Mouse (Mus musculus): ENCODE results near the gene Nomo1.

Gene Nomo1

DNA sequence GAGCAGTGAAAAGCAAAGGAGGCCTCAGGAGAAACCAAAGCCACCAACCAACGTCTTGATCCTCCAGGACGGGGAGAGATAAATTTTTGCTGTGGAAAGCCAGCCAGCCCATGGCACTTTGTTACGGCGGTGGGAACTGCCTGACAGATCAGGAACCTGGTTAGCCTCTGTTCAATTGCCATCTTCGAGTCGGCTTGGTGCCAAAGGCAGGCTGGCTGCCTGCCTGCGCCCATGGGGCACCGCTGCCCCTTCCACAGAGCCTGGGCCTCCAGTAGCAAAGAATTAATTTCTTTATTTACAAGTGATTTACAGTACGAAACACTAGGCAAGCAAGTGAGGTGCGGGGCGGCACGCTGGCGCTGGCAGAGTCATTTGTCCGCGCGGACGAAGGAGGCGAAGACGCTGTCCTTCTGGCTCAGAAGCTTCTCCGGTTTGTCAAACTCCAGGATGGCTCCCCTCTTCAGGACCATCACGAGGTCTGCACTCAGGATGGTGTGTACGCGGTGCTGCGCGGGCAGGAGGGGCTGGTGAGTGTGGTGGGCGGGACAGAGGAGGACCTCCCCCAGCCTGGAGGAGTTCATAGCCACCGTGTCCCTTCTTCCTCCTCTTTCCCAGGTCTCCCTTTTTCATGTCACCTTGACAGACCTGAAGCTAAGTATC lies 70.9 kb downstream of the Nomo1 start:
- no peak for DNase-seq

DNA sequence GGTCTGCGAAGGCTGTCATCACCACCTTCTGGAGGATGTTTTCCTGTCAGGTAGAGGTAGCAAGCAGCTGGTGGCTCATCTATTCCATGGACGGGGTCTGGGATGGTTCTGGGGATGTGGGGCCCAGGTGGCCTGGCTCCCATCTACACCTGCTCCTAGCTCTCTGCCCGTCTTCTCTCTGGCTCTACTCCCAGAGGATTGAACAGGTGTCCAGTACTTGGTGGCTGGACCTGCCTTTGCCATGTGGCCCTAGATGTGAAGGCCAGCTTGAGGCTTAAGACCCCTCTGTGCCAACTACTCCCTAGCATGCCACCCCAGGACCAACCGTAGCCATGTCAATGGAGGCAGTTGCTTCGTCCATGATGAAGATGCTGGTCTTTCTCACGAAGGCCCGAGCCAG lies 72.0 kb downstream of the Nomo1 start:
- DNase-seq: no peak

DNA sequence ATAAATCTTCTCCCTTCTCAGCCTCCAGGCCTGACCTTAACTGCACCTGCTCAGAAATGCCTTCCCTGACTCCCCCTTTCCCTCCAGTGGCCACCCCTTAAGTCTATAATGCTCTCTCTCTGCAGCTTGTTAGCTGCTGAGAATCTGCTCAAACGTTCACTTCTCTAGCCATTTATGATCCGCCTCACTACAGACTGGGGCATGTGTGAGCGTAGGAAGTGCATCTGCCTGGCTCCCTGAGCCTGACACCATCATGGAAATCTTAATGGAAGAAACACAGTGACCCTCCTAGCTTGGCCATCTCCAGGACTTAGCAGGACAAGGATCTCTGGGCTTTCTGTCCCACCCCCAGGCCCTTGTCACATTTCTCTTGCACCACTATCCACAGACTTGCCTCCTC lies 76.6 kb downstream of the Nomo1 start:
- DNase-seq: no peak

DNA sequence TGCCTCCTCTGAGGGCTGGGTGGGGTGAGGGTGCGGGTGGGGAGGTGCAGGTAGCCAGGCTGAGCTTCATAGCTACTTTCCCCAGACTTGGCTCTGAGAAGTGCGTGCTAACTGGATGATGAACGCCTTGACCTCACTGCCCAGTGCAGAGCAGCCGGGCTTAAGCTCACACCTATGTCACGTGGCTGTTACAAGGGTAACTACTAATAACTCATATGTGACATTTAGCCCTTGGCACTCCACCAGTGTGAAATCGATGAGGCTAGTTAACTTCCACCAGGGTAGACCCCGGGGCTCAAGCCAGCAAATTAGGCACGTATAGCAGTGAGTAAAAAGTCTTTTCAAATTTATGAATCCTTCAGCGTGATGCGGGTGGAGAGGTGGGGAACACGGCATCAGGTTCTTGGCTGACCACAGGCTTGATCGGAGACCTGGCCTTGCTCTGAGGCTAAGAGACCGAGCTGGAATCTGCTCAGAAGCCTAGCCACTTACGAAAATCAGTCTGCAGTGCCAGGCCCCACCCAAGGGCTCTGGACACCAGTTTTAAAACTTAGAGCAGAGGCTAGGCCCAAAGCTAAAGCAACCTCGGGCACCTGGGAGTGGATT lies 77.8 kb downstream of the Nomo1 start:
- no peak for DNase-seq

DNA sequence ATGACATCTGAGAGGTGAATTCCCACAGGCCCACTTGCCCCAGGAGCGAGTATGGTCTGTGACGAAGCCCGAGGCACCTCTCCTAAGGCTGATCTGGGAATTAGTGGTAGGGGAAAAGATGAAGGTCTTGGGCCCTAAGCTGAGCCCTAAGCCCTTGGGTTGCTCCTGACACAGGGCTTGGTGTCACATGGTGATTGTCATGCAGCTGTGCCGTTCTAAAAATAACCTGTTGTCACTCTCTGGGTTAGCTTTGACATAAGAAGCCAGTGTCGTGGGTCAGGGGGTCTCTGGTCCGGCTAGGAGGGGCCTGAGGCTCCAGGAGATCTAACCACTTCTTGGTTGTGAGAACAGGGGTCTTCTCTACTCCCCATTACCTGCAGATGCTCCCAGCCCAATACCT lies 78.4 kb downstream of the Nomo1 start:
- no peak for DNase-seq

DNA sequence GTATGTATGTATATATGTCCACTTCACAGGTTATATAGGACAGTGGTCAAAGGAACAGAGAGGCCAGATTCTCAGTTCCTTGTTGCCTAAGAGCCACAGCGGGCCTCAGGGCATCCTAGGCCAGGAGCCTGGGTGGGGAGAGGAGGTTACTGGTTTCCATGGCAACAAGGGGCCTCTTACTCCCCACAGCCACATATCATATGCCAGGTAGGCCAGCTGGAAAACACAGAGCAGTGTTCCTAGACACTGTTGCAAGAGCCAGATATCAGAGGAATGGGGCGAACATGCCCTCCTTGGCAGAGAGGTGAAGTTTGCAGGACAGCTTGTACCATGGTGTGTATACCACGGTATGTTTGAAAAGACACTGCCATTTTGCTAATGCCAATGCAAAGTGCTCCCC lies 79.9 kb downstream of the Nomo1 start:
- DNase-seq: no peak

DNA sequence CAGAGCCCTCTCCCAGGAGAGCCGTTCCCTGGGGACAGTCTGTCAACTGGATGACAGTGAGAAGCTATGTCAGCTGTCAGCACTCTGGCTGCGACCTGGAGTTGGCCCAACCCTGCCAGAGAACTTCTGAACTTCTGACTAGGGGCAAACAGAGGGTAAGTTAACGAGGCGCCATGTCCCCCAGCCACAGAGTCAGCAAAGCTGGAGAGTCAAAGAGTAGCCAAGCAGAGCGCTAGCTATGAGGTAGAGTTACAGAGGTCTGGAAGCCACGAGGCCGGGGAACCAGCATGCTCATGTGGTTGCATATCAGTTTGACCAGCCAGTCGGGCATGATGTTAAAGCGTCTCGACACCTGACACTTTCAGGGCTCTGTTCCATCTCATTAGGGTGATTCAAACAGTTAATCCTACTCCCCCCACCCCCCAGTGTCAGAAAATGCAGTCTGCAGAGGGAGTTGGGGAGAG lies 82.7 kb downstream of the Nomo1 start:
- DNase-seq: peak; percentile 75

DNA sequence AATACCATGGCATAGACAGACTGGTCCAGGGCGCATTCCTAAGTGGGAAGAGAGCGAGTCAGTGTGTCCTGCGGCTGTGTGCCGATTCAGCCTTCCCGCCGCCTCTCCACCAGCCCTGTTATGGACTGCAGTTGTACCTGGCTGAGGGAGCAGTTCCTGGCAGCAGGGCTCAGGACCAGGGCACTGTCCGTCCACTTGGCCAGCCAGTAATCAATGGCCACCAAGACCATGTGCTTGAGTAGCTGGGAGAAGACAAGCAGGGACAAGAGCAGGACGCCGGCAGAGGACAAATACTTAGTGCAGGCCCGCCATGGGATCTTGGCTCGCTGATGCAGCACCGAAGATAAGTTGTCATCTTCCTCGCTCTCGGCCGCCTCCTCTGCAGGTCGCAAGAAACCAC lies 83.5 kb downstream of the Nomo1 start:
- no peak for DNase-seq

DNA sequence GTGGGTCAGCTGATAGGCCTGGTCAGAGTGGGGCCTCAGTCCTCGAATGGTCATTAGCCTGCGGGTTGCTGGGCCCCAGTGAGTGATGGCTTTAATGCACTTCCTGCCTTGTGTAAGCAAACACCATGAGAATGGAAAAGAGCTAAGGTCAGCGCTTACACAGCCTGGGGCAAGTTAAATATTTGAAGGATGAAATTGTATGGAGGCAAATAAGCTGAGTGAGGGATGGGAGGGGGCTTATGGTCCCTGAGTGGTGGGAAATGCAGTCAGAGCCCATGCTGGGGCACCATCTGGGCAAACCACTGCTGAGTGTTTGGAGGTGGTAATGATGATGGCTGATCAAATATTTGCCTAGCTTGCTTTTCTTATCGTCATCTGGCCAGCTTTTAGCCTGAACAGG lies 89.5 kb downstream of the Nomo1 start:
- DNase-seq: no peak

DNA sequence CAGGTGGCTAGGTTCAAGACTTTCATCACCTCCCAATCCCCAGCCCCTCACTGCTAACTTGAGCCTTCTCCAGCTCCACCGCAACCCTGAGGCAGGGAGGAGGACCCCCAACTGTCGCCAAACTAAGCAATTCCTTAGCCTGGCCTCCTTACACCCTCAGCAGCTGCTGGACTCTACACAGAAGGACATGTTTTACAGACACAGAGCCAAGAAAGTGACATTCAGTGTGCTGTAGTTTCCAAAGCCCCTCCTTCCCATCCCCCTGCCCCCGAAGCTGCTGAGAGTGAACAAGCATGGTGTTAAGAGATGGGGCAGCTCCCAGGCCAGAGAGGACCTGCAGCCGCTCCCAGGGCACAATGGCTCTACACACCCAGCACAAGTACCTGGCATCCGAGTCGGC lies 91.0 kb downstream of the Nomo1 start:
- no peak for DNase-seq

DNA sequence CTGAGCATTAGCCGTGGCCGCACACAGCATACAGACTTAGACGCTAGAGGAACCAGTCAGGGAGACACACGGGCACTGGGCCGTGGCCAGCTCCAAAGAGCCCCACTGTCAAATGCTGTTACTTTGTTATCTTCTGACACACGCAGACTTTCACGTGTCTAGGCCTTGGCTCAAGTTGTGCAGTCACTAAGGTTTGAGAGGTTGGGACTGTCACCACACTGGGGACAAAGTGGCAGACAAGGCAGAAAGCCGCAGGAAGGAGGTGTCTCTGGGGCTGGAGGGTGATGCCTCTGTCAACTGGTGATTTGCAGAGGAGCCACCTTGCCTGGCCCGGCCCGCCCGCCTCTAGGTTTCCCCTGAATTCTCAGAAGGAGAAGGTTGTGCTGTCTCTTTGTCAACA lies 91.8 kb downstream of the Nomo1 start:
- DNase-seq: no peak

DNA sequence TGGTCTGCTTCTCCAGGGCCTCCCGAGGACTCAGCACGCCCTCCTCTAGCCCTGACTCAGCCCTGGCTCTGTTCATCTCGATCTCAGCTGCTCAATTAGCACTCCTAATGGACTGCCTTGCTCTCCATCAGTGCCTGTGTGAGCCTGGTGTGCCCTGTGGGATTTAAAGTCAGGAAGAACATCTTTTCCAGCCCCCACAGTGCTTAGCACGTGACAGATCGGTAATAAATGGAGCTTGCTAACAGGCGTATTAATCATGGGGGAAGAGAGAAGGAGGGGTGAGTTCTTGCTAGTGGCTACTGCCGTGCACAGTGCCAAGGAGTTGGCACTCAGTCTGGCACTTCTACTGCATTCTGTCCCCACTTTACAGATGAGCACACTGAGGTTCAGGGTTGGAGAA lies 94.7 kb downstream of the Nomo1 start:
- DNase-seq: no peak

DNA sequence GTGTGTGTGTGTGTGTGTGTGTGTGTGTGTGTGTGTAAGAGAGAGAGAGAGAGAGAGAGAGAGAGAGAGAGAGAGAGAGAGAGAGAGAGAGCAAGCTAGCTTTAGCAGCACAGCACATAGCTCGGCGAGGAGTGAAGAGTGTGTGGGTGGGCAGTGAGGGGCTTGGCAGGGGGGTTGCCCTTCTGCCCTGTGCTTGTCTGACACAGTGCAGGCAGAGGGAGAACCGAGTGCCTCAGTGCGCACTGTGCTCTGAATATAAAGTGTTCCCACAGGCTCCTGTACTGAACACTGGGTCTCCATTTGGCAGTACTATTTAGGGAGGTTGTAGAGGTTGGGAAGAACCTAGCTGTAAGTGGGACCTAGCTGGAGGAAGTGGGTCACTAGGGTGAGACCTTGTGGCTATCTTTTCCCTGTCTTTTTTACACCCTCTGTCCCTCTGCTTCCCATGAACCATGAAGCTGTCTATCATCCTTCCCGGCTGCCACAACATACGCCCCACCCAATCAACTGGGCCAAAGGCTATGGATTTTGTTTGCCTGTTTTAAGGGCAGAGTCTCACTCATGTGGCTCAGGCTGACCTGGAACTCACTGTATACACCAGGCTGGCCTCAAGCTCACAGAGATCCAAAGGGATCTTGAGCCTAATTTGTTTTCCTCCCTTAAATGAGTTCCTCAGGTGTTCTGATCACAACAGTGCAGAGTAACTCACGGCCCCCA lies 96.1 kb downstream of the Nomo1 start:
- DNase-seq: no peak

DNA sequence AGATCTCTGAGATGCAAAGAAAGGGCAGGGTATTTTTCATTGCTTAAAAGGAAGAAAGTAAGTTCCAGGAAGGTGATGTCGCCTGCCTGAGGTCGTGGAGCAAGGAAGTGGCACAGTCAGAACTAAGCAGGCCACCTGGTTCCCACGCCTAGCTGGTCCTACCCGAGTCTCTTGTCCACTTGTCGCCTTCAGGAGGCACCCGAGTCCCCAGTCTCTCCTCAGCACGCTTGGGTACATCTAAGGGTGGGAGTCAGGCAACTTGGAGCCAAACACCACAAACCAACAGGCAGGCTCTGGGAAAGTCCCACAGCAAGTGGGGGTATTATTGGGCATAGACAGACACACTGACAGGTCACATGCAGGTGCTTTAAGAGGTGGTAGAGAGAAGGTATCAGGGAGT lies 97.2 kb downstream of the Nomo1 start:
- DNase-seq: no peak

DNA sequence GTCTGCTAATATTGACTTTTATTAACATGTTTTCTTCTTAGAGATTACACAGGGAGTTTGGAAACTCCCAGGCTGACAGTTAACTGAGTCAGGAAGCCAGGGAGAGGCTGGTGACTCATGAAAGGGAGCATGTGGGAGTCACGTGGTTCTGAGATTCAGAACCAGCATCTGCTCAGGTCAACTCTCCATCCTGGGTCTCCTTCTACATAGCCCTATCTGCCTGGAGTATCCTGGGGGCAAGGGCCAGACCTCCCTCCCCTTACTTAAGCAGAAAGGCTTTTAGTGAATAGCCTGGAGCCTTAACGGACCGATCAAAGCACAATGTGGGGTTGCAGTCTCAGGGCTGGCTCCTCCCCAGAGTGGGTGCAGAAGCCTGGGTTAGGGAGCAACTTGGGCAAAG lies 97.8 kb downstream of the Nomo1 start:
- no peak for DNase-seq

DNA sequence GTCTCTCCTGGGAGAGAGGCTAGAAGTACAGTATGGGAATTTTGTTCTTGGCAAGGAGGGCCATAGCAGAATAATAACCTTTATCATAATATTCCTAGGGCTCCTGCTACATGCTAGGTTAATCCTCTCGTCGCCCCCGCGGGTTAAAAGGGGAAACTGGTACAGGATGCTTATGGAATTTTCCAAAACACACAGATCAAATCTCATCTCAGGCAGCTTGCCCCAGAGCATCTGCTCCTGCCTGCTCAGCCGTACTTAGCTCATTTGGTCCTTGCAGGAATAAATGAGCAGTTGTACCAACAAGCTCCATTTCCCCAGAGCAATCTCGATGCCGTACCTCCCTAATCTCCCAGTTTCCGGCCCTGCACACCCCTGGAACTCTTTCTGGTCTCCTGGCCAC lies 98.3 kb downstream of the Nomo1 start:
- DNase-seq: no peak

DNA sequence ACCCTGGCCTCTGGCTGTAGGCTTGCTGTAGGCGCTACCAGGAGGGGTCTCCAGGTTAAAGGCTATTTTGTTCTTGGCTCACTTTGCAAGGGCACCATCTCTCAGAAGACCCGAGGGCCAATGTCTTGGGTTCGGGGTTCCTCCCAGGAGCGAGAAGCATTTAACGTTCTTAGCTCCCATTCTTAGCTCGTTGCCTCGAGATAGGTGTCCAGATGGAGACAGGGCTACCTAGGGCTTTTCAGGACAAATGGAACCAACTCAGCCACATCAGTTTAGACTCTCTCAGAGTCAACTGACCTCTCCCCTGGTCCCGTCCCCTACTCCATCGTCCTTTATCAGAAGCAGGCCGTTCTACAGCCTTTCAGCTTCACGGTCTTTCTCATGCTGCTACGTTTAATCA lies 98.7 kb downstream of the Nomo1 start:
- no peak for DNase-seq
